Mouse (Mus musculus) ovary, postnatal 14 days (tissue): Measurements from ENCODE around the gene Gvin1.
"Not testable (repeated sequence)": the region's sequence is repeated elsewhere in the genome, so short reads cannot be mapped to it uniquely, and the experiment has no call there.

Experiments used
- DNase-seq: peaks from one replicate; pipeline ENCODE4 v3.0.0; 2022; ENCODE audit warnings: low spot score

The Gvin1 gene

GRCm38 (mm10) chr7:106215177-106215576 is at the start of gene Gvin1:
Gene Gvin1, minus strand, starts transcription at chr7:106215326.
- DNase-seq = not testable (repeated sequence)

- DNase-seq = no peak
Observed at GRCm38 (mm10) chr7:106251844-106252517, 36.9 kb upstream of the Gvin1 start.

GRCm38 (mm10) chr7:106248922-106249321 is 33.8 kb upstream of the Gvin1 start:
- DNase-seq = no peak

GRCm38 (mm10) chr7:106248245-106248644 is 33.1 kb upstream of the Gvin1 start:
- no peak for DNase-seq

- DNase-seq = no peak
Observed at GRCm38 (mm10) chr7:106245601-106246000, 30.5 kb upstream of the Gvin1 start.

- DNase-seq = not testable (repeated sequence)
Observed at GRCm38 (mm10) chr7:106240484-106241275, 25.6 kb upstream of the Gvin1 start.

GRCm38 (mm10) chr7:106237192-106237465 is 22.0 kb upstream of the Gvin1 start:
- no peak for DNase-seq

- no peak for DNase-seq
Observed at GRCm38 (mm10) chr7:106236327-106237191, 21.4 kb upstream of the Gvin1 start.

GRCm38 (mm10) chr7:106235596-106235995 is 20.5 kb upstream of the Gvin1 start:
- no peak for DNase-seq

- DNase-seq = not testable (repeated sequence)
Observed at GRCm38 (mm10) chr7:106215910-106216309, 784 bp upstream of the Gvin1 start.

- DNase-seq = not testable (repeated sequence)
Observed at GRCm38 (mm10) chr7:106213770-106214169, 1.4 kb downstream of the Gvin1 start.

GRCm38 (mm10) chr7:106206630-106207029 is 8.5 kb downstream of the Gvin1 start:
- DNase-seq = not testable (repeated sequence)

GRCm38 (mm10) chr7:106177065-106177464 is 38.1 kb downstream of the Gvin1 start:
- not testable (repeated sequence) for DNase-seq

- not testable (repeated sequence) for DNase-seq
Observed at GRCm38 (mm10) chr7:106145013-106145754, 69.9 kb downstream of the Gvin1 start.

- DNase-seq = not testable (repeated sequence)
Observed at GRCm38 (mm10) chr7:106141128-106141895, 73.8 kb downstream of the Gvin1 start.

- not testable (repeated sequence) for DNase-seq
Observed at GRCm38 (mm10) chr7:106117090-106117948, 97.8 kb downstream of the Gvin1 start.
